Mouse (Mus musculus): Measurements from ENCODE around the gene Sgsm1. TPM values are rescaled to one million over a fixed set of nuclear protein-coding genes. Genes with fewer than 3 reads are reported as not detected.

Sgsm1 gene
- total RNA-seq, 2 experiments from 2014 or later = 0.23 to 0.47 TPM

- Histone ChIP-seq H3K27ac (no peak overlapping the region), H3K4me3 (no peak overlapping the region)
- DNase-seq = no peak
- no peak for TF ChIP-seq CTCF (IDR thresholded peaks at IDR 0.05)
- intact Hi-C loops (cut with DNase I) = no loop called here
Observed at GRCm38 (mm10) chr5:113250806-113251205, 59.8 kb downstream of the Sgsm1 start.

GRCm38 (mm10) chr5:113249263-113249930 lies 61.2 kb downstream of the Sgsm1 start:
- TF ChIP-seq CTCF (IDR thresholded peaks at IDR 0.05) = no peak
- intact Hi-C loops (cut with DNase I) = no loop called here
- Histone ChIP-seq H3K27ac (no peak overlapping the region), H3K4me3 (no peak overlapping the region)
- no peak for DNase-seq

GRCm38 (mm10) chr5:113230196-113230595 lies 80.4 kb downstream of the Sgsm1 start:
- no peak for TF ChIP-seq CTCF (IDR thresholded peaks at IDR 0.05)
- no peak overlapping the region for H3K27ac ChIP-seq
- intact Hi-C loops (cut with DNase I) = no loop called here
- no peak overlapping the region for H3K4me3 ChIP-seq
- DNase-seq = no peak

- intact Hi-C loops (cut with DNase I) = loop anchor here (1.0 to 2.0 kb wide), 2 partner anchors 46 to 126 kb away; no protein-coding TSS in a partner anchor
- TF ChIP-seq CTCF (IDR thresholded peaks at IDR 0.05) = peak; percentile 98
- peak; percentile 88 for DNase-seq
- Histone ChIP-seq H3K27ac (peak within 1 kb of the TSS; percentile 78), H3K4me3 (peak within 1 kb of the TSS; percentile 45)
Observed at GRCm38 (mm10) chr5:113226632-113227102, 83.9 kb downstream of the Sgsm1 start, which contains the start of gene Tmem211. Gene Tmem211 (plus strand): TSS chr5:113226909.

- peak overlapping the region; percentile 45 for H3K4me3 ChIP-seq
- no peak for DNase-seq
- TF ChIP-seq CTCF (IDR thresholded peaks at IDR 0.05) = no peak
- intact Hi-C loops (cut with DNase I) = loop anchor here (1.0 to 2.0 kb wide), 2 partner anchors 46 to 125 kb away; no protein-coding TSS in a partner anchor
- H3K27ac ChIP-seq = peak overlapping the region; percentile 78
Observed at GRCm38 (mm10) chr5:113225686-113226435, 84.7 kb downstream of the Sgsm1 start.

GRCm38 (mm10) chr5:113225271-113225670 lies 85.3 kb downstream of the Sgsm1 start:
- intact Hi-C loops (cut with DNase I) = no loop called here
- TF ChIP-seq CTCF (IDR thresholded peaks at IDR 0.05) = no peak
- Histone ChIP-seq H3K27ac (peak overlapping the region; percentile 38; the same call in 1 of the 2 replicates), H3K4me3 (no peak overlapping the region)
- no peak for DNase-seq

GRCm38 (mm10) chr5:113223888-113224287 lies 86.7 kb downstream of the Sgsm1 start:
- intact Hi-C loops (cut with DNase I) = no loop called here
- peak; percentile 41 for DNase-seq
- no peak for TF ChIP-seq CTCF (IDR thresholded peaks at IDR 0.05)
- no peak overlapping the region for H3K4me3 ChIP-seq
- peak overlapping the region; percentile 38; the same call in 1 of the 2 replicates for H3K27ac ChIP-seq

- DNase-seq = peak; percentile 89
- H3K27ac ChIP-seq = peak within 1 kb of the TSS; percentile 88
- intact Hi-C loops (cut with DNase I) = loop anchor here (1.0 kb wide), 1 partner anchor 41 kb away; no protein-coding TSS in a partner anchor
Observed at GRCm38 (mm10) chr5:113221147-113221865, 89.3 kb downstream of the Sgsm1 start, which contains the start of gene 2900026A02Rik. Gene 2900026A02Rik (minus strand): TSS chr5:113221236.

GRCm38 (mm10) chr5:113220383-113221146 lies 90.0 kb downstream of the Sgsm1 start:
- intact Hi-C loops (cut with DNase I) = loop anchor here (1.0 kb wide), 1 partner anchor 40 kb away; no protein-coding TSS in a partner anchor
- H3K27ac ChIP-seq = peak overlapping the region; percentile 88
- DNase-seq = no peak

More at GRCm38 (mm10) chr5:113221147-113221865, 89.3 kb downstream of the Sgsm1 start, which contains the start of gene 2900026A02Rik:
- peak; percentile 96 for TF ChIP-seq CTCF (IDR thresholded peaks at IDR 0.05)
- peak within 1 kb of the TSS; percentile 91 for H3K4me3 ChIP-seq

GRCm38 (mm10) chr5:113219876-113220275 lies 90.7 kb downstream of the Sgsm1 start:
- no peak for TF ChIP-seq CTCF (IDR thresholded peaks at IDR 0.05)
- intact Hi-C loops (cut with DNase I) = no loop called here
- Histone ChIP-seq H3K4me3 (peak overlapping the region; percentile 91), H3K27ac (peak overlapping the region; percentile 88)
- DNase-seq = no peak

More at GRCm38 (mm10) chr5:113220383-113221146, 90.0 kb downstream of the Sgsm1 start:
- no peak for TF ChIP-seq CTCF (IDR thresholded peaks at IDR 0.05)
- H3K4me3 ChIP-seq = peak overlapping the region; percentile 91

GRCm38 (mm10) chr5:113219450-113219849 lies 91.1 kb downstream of the Sgsm1 start:
- DNase-seq = no peak
- peak overlapping the region; percentile 91 for H3K4me3 ChIP-seq
- H3K27ac ChIP-seq = peak overlapping the region; percentile 88
- no peak for TF ChIP-seq CTCF (IDR thresholded peaks at IDR 0.05)
- intact Hi-C loops (cut with DNase I) = no loop called here

Measured in gastrocnemius, adult 2 months (tissue).